Mouse (Mus musculus): ENCODE data around the gene Ddx50. TPM values are rescaled to one million over a fixed set of nuclear protein-coding genes. Genes with fewer than 3 reads are reported as not detected.
"Not testable (repeated sequence)": the region's sequence is repeated elsewhere in the genome, so short reads cannot be mapped to it uniquely, and the experiment has no call there.

Gene Ddx50
- polyA plus RNA-seq, 1 experiment from 2014 or later = 107 TPM

DNA sequence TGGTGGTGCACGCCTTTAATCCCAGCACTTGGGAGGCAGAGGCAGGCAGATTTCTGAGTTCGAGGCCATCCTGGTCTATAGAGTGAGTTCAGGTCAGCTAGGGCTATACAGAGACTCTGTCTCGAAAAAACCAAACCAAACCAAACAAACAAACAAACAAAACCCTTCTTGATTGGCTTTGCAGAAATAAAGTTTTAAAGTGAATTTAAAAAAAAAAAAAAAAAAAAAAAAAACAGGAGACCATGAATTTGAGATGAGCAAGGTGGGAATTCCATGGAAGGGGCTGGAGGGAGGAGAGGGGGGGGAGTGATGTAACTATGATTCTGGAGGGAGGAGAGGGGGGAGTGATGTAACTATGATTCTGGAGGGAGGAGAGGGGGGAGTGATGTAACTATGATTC lies 51.7 kb downstream of the Ddx50 start:
- not testable (repeated sequence) for ATAC-seq (replicated peaks)
- WGBS = 93% methylated on average over 3 of the region's 3 CpGs
- H3K36me3 ChIP-seq = peaks cover 28% of the 10 kb centered on the region

DNA sequence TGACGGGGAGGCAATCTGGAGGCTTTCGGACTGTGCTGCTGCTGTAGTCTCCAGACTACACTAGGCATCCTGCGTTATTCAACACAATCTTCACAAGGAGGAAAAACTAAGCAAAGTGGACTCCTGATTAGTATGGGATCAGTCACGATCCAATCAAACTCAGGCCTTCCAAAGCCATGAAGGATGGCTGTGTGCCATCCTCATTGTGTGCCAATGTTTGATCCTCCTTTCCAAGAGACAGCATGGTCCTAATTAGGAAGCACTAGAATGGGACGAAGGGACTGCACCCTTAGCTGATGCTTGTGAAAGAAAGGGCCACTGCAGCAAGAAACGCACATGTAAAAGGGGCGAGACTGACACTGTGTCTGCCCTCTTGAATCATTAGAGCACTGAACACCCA lies 58.5 kb downstream of the Ddx50 start:
- Histone ChIP-seq H3K9ac (replicated peaks) (no peak overlapping the region), H3K4me1 (no peaks in the 10 kb centered on the region), H3K9me3 (no peaks in the 10 kb centered on the region), H3K4me2 (replicated peaks) (no peak overlapping the region), H3K27me3 (no peaks in the 10 kb centered on the region), H3K4me3 (no peak overlapping the region), H3K36me3 (peaks cover 73% of the 10 kb centered on the region), H3K27ac (replicated peaks) (no peak overlapping the region)
- WGBS = 70% methylated on average over 7 of the region's 7 CpGs
- no peak for ATAC-seq (replicated peaks)

More for the DNA sequence above, 51.7 kb downstream of the Ddx50 start:
- not testable (repeated sequence) for H3K4me2 ChIP-seq (replicated peaks); H3K4me3 ChIP-seq; H3K27me3 ChIP-seq; H3K9ac ChIP-seq (replicated peaks); H3K27ac ChIP-seq (replicated peaks); H3K9me3 ChIP-seq
- peaks cover 25% of the 10 kb centered on the region for H3K4me1 ChIP-seq

DNA sequence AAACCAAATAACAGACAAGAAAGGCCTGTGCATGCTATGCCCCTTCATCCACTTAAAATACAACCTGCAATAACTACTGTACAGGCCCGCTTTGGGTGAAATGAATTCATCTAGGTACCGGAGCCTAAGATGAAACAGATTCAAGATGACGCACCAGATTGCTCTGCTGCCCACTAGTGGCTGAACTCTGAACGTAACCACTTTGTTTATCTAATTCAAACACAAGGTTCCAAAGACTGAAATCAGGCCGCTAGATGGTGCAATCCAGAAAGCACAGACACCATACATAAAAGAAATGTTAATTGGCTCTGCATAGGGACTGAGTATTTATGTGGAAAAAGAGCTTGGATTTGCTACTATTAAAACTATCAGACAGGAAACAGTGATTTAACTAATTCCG lies 60.8 kb downstream of the Ddx50 start:
- Histone ChIP-seq H3K4me1 (no peaks in the 10 kb centered on the region), H3K36me3 (peaks cover 86% of the 10 kb centered on the region), H3K27me3 (no peaks in the 10 kb centered on the region), H3K27ac (replicated peaks) (0 out of 2 replicates have a peak overlapping the region, but pooled peaks have one; percentile 13), H3K4me3 (no peak overlapping the region), H3K4me2 (replicated peaks) (no peak overlapping the region), H3K9me3 (no peaks in the 10 kb centered on the region), H3K9ac (replicated peaks) (no peak overlapping the region)
- WGBS = 27% methylated on average over 6 of the region's 6 CpGs
- peak; percentile 89 for ATAC-seq (replicated peaks)

DNA sequence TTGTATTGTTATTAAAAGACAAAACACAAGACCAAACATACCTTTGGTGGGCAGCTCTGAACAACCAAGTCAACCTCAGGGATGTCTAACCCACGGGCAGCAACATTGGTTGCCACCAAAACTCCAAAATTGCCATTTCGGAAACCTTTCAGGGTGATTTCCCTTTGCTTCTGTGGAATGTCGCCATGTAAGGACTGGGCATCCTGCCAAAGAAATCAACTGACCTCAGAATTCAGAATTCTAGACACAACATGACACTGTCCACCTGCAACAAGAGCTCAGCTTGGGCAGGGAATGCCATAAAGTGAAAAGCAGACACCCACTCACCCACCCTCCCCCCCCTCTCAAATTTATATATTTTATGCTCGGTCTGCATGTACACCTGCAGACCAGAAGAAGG lies 62.4 kb downstream of the Ddx50 start:
- Histone ChIP-seq H3K4me1 (no peaks in the 10 kb centered on the region), H3K36me3 (peaks cover 87% of the 10 kb centered on the region), H3K4me3 (no peak overlapping the region), H3K27me3 (no peaks in the 10 kb centered on the region), H3K9ac (replicated peaks) (no peak overlapping the region), H3K9me3 (no peaks in the 10 kb centered on the region), H3K27ac (replicated peaks) (no peak overlapping the region), H3K4me2 (replicated peaks) (no peak overlapping the region)
- no peak for ATAC-seq (replicated peaks)
- WGBS = 81% methylated on average over 4 of the region's 4 CpGs

DNA sequence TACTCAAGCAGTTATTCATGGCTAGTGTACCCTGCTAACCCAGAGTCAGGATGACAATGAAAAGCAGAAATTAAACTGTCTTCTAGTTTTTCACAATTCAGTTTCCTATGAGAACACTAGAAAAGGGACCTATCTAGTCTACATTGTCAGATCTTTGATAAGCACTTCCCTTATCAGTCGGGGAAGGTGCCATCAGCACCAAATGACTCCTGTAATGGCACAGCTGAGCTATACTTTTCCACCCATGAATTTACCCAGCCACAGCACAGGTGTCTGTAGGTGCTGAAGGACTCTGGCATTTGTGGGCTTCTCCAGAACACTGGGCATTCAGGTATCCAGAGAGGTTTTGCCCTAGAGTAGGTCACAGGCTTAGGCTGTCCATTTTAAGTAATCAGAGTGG lies 67.8 kb downstream of the Ddx50 start:
- Histone ChIP-seq H3K36me3 (peaks cover 79% of the 10 kb centered on the region), H3K9me3 (no peaks in the 10 kb centered on the region), H3K4me2 (replicated peaks) (no peak overlapping the region), H3K9ac (replicated peaks) (no peak overlapping the region), H3K4me3 (no peak overlapping the region), H3K4me1 (peaks cover 4% of the 10 kb centered on the region; the same call in 1 of the 2 replicates), H3K27me3 (no peaks in the 10 kb centered on the region), H3K27ac (replicated peaks) (no peak overlapping the region)
- no peak for ATAC-seq (replicated peaks)
- 90% methylated on average over 1 of the region's 1 CpGs for WGBS

DNA sequence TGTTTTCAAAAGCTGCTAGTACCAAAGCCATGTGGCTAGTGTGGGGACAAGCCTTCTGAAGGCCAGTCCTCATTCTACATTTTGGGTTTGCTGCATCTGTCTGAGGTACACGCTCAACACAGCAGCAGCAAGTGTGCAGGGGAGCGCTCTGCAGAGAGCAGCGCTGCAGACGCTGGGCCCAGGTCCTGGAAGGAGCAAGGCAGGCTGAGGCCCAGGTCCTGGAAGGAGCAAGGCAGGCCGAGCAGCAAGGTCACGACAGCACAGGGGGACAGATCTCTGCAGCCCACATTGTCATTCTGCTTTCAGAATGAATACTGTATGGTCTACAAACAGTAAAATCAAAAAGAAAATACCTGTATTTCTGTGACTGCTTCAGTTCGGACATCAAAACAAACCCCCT lies 68.3 kb downstream of the Ddx50 start:
- Histone ChIP-seq H3K27me3 (no peaks in the 10 kb centered on the region), H3K27ac (replicated peaks) (no peak overlapping the region), H3K4me2 (replicated peaks) (no peak overlapping the region), H3K9me3 (no peaks in the 10 kb centered on the region), H3K9ac (replicated peaks) (no peak overlapping the region), H3K36me3 (peaks cover 74% of the 10 kb centered on the region), H3K4me1 (peaks cover 5% of the 10 kb centered on the region), H3K4me3 (no peak overlapping the region)
- no peak for ATAC-seq (replicated peaks)
- 86% methylated on average over 7 of the region's 7 CpGs for WGBS

DNA sequence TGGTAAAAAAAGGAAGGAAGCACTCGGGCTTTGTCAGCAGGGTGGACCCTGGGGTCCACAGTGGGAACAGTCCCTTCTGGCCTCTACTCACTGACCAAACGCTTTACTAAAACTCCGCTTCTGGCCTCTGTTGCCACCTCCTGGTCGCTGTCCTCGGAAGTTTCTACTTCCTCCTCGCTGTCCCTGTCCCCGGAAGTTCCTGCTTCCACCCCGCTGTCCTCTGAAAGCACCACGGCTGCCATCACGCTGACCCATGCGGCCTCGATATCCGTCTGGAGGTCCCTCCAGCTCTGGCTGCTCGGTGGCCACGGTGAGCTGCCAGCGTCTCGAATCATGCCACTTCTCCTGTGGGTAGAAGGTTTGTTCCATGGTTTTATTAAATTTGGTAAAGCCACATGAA lies 68.8 kb downstream of the Ddx50 start:
- Histone ChIP-seq H3K27me3 (no peaks in the 10 kb centered on the region), H3K27ac (replicated peaks) (no peak overlapping the region), H3K9me3 (no peaks in the 10 kb centered on the region), H3K4me1 (peaks cover 10% of the 10 kb centered on the region), H3K4me2 (replicated peaks) (no peak overlapping the region), H3K9ac (replicated peaks) (no peak overlapping the region), H3K4me3 (no peak overlapping the region), H3K36me3 (peaks cover 69% of the 10 kb centered on the region)
- WGBS = 92% methylated on average over 17 of the region's 17 CpGs
- ATAC-seq (replicated peaks) = no peak

DNA sequence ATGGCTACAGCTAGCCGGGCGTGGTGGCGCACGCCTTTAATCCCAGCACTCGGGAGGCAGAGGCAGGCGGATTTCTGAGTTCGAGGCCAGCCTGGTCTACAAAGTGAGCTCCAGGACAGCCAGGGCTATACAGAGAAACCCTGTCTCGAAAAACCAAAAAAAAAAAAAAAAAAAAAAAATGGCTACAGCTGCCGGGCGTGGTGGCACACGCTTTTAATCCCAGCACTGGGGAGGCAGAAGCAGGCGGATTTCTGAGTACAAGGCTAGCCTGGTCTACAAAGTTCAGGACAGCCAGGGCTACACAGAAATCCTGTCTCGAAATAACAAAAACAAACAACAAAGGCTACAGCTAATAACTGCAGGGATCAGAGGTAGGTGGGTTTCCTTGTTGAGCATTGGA lies 71.9 kb downstream of the Ddx50 start:
- not testable (repeated sequence) for H3K27me3 ChIP-seq; H3K27ac ChIP-seq (replicated peaks); ATAC-seq (replicated peaks); H3K9ac ChIP-seq (replicated peaks); H3K9me3 ChIP-seq; H3K4me2 ChIP-seq (replicated peaks)
- WGBS = 78% methylated on average over 12 of the region's 13 CpGs
- peaks cover 25% of the 10 kb centered on the region for H3K4me1 ChIP-seq
- H3K4me3 ChIP-seq = peak overlapping the region; percentile 95; the same call in 1 of the 2 replicates
- peaks cover 57% of the 10 kb centered on the region for H3K36me3 ChIP-seq

DNA sequence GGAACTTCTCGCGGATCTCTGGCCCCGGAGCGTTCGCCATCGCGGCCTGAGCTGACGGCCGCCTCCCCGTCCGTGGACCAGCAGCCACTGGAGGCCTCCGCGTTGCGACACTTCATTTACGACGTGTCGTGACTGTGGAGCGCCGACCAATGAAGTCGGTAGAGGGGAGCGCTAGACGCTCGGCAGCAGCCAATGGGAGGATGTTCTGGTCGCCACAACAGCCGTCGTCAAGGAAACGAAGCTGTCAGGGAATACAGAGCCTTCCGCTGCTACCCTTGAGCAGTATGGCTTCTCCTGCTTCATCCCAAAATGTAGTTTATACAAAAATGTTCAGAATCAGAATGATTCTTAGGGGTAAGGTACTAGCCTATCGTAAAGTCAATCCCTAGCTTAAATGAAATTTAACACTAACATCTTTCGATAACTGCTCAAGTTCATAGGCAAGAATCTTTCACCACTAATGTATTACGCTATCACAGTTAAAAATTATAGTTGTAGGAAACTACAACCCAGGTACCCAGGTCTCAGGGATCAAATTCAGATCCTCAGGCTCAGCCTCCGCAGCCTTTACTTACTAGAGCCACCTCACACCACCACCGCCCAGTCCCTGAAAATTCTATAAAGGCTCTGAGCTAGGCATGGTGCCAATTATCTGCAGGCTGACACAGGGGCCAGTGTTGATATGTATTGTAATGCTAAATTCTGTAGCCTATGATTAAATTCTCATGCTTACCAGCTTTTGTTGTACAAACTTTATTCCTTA lies 72.5 kb downstream of the Ddx50 start, which contains the start of gene Kif1bp:
Gene Kif1bp, minus strand, starts transcription at position 120 of the 763 bp plus-strand sequence.
- H3K9me3 ChIP-seq = no peaks in the 10 kb centered on the region
- H3K36me3 ChIP-seq = peaks cover 56% of the 10 kb centered on the region
- H3K4me1 ChIP-seq = peaks cover 25% of the 10 kb centered on the region
- peak within 1 kb of the TSS; percentile 95 for H3K4me3 ChIP-seq
- WGBS = 4% methylated on average over 33 of the region's 33 CpGs
- H3K4me2 ChIP-seq (replicated peaks) = peak within 1 kb of the TSS; percentile 96
- H3K9ac ChIP-seq (replicated peaks) = peak within 1 kb of the TSS; percentile 85
- peak within 1 kb of the TSS; percentile 86 for H3K27ac ChIP-seq (replicated peaks)
- H3K27me3 ChIP-seq = no peaks in the 10 kb centered on the region
- ATAC-seq (replicated peaks) = peak; percentile 100

DNA sequence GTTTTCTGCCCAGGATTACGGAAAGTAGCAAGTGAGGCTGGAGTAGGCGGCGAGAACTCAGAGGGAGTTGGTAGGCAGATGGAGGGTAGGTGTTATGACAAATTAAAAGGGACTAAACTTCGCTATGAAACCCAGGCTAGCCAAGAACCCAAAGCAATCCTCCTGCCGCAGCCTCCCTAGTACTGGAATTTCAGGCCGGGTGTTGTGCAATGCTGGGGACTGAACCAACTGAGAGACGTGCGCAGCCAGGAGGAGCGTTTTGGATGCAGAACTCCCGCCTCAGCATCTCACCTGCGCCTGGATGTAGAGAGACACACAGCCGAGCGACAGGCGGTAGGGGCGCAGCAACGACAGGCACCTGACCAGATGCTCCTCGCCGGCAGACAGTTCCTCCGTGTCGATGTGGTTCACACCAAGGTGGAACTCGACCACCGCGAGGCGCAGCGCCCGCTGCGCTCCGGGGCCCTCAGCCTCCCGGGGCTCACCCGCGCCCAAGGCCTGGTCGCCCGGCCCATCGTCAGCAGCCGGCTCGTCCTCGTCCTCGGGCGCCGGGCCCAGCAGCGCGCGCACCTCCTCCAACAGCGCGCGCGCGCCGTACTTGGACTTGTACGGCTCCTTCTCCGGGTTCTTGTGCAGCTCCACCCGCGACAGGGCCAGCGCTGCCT lies 73.2 kb downstream of the Ddx50 start:
- H3K9ac ChIP-seq (replicated peaks) = peak overlapping the region; percentile 85
- ATAC-seq (replicated peaks) = peak; percentile 86
- peaks cover 54% of the 10 kb centered on the region for H3K36me3 ChIP-seq
- H3K4me1 ChIP-seq = peaks cover 25% of the 10 kb centered on the region
- H3K27ac ChIP-seq (replicated peaks) = peak overlapping the region; percentile 86
- H3K4me3 ChIP-seq = peak overlapping the region; percentile 95
- peak overlapping the region; percentile 96 for H3K4me2 ChIP-seq (replicated peaks)
- WGBS = 1% methylated on average over 54 of the region's 54 CpGs
- no peaks in the 10 kb centered on the region for H3K9me3 ChIP-seq
- H3K27me3 ChIP-seq = no peaks in the 10 kb centered on the region

DNA sequence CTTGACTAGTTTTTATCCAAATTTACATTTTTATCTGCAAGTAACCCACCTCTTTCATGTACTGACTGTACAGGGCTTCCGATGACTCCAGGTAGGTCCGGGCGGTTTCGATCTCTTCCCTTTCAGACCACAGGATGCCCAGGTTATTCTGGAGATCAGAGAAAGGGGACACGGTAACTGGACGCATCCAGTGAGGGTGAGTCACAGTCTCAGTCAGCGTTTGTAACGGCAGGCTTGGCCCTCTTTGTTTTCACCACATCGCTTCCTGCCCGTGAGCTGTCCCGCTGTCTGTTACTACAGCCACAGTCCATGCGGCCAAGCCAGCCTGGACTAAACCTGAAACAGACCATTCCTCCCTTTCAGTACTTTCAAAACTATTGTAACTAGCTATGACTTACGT lies 76.0 kb downstream of the Ddx50 start:
- Histone ChIP-seq H3K4me3 (no peak overlapping the region), H3K9ac (replicated peaks) (no peak overlapping the region), H3K9me3 (no peaks in the 10 kb centered on the region), H3K4me2 (replicated peaks) (no peak overlapping the region), H3K36me3 (peaks cover 48% of the 10 kb centered on the region), H3K4me1 (peaks cover 25% of the 10 kb centered on the region), H3K27ac (replicated peaks) (no peak overlapping the region), H3K27me3 (no peaks in the 10 kb centered on the region)
- WGBS = 93% methylated on average over 13 of the region's 13 CpGs
- ATAC-seq (replicated peaks) = no peak

DNA sequence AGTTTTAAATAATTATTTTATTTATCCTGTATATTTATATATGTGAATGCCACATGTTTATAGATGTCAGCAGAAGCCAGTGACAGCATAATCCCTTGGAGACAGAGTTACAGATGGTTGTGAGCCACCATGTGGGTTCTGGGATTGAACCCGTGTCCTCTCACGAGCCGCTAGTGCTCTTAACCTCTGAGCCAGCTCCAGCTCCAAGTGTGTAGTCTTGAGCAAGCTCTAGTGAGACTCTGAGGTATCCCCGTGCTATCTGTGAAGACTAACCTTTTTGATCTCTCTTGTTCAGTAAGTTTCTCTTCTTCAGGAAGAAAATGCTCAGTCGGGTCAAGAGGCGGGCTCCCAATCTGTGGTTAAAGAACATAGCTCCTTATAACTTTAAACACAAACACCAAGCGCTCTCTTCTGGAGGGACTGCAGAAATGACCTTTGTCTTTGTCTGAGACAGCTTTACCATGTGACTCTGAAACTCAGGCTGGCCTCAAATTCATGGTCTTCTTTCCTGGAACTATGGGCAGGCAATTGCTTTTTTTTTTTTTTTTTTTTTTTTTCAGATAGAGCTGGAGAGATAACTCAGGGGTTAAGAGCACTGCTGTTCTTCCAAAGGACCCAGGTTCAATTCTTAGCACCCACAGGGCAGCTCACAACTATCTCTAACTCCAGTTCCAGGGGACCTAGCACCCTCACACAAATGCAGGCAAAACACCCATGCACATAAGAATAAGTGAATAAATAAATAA lies 80.7 kb downstream of the Ddx50 start:
- H3K4me2 ChIP-seq (replicated peaks) = no peak overlapping the region
- H3K4me3 ChIP-seq = no peak overlapping the region
- 93% methylated on average over 7 of the region's 7 CpGs for WGBS
- H3K9ac ChIP-seq (replicated peaks) = no peak overlapping the region
- H3K4me1 ChIP-seq = no peaks in the 10 kb centered on the region
- H3K9me3 ChIP-seq = no peaks in the 10 kb centered on the region
- H3K27me3 ChIP-seq = no peaks in the 10 kb centered on the region
- H3K36me3 ChIP-seq = peaks cover 83% of the 10 kb centered on the region
- H3K27ac ChIP-seq (replicated peaks) = no peak overlapping the region
- no peak for ATAC-seq (replicated peaks)
